Mouse (Mus musculus) thymus, postnatal 4 days (tissue): ENCODE results near the gene Insl6.
A peak's percentile ranks its signal among the peaks of the same experiment; 100 is the strongest.

Source experiments
- DNase-seq: peaks from one replicate; pipeline ENCODE4 v3.0.0; 2021

The Insl6 gene

GRCm38 (mm10) chr19:29354895-29355877 is 30.0 kb upstream of the Insl6 start:
- DNase-seq = peak; percentile 98

GRCm38 (mm10) chr19:29350991-29351390 is 25.8 kb upstream of the Insl6 start:
- DNase-seq = no peak

- DNase-seq = no peak
Measured at GRCm38 (mm10) chr19:29345636-29346035, 20.5 kb upstream of the Insl6 start.

GRCm38 (mm10) chr19:29344868-29345267 is 19.7 kb upstream of the Insl6 start:
- no peak for DNase-seq

DNA sequence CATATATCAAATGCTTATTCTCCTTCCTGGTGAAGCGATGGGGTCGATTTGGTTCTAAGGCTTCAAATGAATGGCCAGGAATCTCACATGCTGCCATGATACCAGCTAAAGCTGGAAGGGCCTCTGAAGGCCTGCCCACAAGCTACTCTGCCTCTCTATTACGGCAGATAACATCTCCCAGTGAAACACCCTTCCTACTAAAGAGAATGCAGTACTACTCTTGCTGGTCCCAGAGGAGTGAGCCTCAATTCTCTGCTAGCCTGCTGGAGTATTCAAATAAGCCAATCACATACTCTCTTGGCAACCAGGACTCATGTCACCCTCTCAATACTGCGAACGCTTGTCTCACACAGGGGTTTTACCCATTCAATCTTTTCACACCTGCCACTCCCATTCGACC is 17.1 kb upstream of the Insl6 start:
- no peak for DNase-seq

- DNase-seq = no peak
Measured at GRCm38 (mm10) chr19:29341029-29341428, 15.9 kb upstream of the Insl6 start.

DNA sequence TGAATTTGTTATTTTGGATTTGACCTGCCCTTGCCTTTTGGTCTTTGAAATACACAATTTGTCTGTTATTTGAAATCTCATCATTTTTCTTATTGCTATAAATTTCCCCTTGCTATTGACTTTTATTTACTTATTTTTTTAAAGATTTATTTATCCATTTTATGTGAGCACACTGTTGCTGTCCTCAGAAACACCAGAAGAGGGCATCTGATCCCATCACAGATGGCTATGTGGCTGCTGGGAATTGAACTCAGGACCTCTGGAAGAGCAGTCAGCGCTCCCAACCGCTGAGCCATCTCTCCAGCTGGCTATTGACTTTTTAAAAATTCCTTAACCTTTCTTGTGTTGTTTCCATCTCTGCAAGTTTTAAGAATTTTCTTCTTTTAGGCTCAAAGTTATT is 11.5 kb upstream of the Insl6 start:
- no peak for DNase-seq

GRCm38 (mm10) chr19:29334068-29334745 is 9.1 kb upstream of the Insl6 start, which contains the start of gene Rln1:
Gene Rln1, minus strand, starts transcription at chr19:29334670.
- no peak for DNase-seq

DNA sequence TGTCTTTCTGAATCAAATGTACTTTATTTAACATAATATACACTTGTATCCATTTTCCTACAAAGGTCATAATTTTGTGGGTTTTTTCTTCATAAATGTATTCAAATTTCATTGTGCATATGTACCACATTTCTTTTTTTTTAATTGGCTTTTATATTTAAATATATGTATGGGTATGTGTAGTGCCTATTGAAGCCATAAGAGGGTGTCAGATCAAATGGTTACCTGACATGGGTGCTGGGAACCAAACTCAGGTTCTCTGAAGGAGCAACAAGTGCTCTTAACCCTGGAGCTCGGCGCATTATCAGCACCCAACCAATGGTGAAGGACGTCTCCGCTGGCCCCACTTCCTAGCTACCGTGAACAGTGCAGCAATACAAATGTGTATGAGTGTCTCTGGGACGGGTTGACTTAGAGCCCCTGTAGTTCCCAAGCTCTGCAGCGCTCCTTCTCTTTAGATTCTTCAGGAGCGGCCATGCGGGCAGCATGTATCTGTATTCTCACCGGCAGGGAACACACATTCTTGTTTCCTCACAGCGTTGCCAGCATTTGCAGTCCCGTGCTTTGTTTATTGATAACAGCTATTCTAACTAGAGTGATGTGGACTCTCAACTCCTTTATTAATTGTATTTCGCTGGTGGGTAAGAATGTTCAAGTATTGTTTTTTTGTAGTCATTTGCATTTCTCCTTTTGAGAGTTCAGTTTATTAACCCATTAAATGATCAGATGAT is 1.8 kb upstream of the Insl6 start:
- DNase-seq = no peak

GRCm38 (mm10) chr19:29326396-29326795 is 1.2 kb upstream of the Insl6 start:
- no peak for DNase-seq

- no peak for DNase-seq
Measured at GRCm38 (mm10) chr19:29325852-29326180, 660 bp upstream of the Insl6 start.

DNA sequence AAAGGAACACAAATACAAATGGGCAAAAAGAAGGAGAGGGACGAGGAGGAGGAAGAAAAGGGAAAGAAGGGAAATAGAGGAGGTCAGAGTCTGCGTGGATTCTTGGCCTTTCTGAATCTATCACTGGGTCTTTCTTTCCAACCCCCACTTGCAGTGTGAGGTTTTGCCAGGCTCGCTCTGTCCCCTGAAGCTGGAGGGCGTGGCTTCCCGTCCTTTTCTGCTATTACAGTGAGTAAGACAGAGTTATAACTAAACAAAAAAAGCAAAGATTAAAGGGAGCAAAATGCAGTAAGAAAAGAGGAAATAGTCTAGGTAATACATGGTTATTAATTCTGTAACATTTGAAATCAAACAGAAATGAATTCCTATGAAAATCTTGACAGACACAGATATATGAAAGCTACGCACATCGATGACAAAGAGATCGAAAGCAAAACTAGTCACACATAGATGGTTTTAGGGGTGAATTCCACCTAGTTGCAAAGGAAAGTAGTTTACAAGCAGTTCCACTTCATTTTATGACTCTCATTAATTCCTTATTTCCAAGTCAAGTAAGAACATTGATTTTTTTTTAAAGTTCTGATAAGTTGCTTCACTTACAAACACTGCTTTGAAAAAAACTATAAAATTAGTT is 1.6 kb downstream of the Insl6 start:
- DNase-seq = no peak

GRCm38 (mm10) chr19:29312661-29313060 is 12.5 kb downstream of the Insl6 start:
- DNase-seq = no peak

DNA sequence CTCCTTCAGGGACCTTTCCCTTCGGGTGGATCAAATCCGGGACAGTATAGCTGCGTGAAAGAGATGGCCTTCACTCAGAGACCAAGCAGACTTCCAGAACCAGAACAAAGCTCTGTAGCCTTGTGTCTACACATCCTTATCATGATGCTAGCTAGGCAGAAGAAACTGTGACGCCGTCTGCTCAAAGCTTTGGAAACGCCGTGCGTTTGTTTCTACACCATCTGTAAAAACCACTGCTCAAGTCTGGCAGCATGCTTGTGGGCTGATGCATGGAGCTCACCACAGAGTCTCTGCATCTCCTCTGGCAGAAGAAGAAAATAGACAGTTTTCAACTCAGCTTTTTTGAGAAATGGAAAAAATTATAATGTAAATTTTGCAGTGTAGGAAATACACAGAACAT is 13.4 kb downstream of the Insl6 start:
- no peak for DNase-seq

DNA sequence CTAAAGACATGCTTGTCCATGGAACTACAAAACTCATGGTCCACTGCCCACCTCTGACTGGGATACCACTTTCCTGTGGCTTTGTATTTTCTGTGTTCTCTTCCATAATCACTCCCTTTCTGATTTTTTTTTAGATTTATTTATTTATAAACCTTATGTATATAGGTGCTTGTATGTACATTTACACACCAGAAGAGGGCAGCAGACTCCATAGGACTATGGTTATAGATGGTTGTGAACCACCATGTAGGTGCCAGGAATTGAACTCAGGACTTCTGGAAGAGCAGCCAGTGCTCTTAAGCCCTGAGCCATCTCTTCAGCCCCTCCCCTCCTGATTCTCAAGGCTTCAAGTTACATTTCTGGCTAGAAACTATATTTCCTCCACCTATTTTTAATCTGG is 16.3 kb downstream of the Insl6 start:
- DNase-seq = no peak

DNA sequence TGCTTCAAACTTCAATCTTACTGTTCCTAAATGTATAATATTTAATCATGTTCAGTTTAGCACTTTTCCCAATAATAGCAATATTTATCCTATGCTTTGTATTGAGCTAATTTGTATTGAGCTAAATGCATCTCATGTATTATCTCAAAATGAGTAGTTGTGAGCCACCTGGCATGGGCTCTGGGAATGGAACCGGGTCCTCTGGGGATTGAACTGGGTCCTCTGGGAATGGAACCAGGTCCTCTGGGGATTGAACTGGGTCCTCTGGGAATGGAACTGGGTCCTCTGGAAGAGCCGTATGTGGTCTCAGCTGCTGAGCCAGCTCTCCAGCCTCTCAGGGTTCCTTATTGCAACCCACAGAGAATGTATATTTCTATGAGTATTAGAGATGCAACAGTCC is 23.0 kb downstream of the Insl6 start:
- DNase-seq = no peak

DNA sequence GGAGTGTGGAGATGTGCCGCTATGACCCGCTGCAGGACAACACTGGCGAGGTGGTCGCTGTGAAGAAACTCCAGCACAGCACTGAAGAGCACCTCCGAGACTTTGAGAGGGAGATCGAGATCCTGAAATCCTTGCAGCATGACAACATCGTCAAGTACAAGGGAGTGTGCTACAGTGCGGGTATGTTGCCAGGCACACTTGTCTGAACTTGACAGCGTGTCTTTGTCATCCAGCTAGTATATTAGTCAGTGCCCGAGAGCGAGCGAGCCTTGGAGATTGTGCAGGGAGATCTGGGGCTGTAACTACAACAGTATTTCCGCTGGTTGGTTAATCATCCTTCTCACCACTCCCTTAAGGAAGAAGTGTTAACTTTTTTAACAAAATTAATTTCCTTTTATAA is 24.2 kb downstream of the Insl6 start:
- no peak for DNase-seq

DNA sequence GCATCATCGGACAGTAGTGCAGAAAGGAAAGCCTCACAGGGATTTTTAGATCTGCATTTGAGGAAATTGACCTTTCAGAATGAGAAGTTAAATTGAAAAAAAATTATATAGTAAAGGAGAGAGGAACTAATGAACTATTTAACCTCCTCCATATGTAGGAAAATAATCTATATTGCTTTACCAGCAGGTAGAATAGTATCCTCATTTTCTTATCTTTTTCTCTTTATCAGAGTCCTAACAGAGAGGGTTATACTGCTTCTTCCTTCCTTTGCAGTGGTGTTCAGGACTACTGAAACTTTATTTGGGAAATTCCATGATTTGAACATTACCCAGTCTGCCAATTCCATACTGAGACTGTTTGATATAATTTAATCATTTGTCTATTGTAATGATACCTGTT is 27.8 kb downstream of the Insl6 start:
- no peak for DNase-seq

DNA sequence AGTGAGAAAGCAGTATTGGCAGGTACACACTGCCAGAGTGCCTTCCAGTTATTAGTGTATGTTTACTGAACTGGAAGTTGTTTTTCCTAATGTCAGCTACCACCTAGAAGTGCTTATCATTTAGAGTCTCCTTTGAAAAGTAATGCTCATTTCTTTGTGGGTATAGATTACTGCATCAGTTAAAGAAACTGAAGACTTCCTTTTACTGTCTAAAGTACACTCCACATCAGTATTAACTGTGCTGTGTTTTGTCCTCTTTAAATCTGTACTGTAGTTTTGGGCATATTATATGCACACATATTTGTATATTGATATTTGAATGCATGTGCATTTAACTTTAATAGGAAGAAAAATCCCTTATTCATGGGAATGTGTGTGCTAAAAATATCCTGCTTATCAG is 29.0 kb downstream of the Insl6 start:
- no peak for DNase-seq

DNA sequence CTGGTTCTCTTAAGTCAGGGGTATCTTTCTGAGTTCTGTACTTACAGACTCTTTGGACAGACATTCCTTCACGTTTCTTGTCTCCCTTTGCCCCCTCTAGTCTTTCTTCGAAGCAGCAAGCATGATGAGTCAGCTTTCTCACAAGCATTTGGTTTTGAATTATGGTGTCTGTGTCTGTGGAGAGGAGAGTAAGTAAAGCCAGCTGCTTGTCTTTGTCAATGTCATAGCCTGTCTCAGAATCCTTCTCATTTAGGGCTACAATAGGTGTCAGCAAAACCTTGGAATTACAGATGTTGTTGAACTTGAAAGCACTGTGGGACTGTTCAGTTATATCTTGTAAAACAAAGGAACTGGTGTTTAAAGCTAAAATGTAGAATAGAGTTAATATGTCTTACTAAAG is 30.4 kb downstream of the Insl6 start:
- no peak for DNase-seq

DNA sequence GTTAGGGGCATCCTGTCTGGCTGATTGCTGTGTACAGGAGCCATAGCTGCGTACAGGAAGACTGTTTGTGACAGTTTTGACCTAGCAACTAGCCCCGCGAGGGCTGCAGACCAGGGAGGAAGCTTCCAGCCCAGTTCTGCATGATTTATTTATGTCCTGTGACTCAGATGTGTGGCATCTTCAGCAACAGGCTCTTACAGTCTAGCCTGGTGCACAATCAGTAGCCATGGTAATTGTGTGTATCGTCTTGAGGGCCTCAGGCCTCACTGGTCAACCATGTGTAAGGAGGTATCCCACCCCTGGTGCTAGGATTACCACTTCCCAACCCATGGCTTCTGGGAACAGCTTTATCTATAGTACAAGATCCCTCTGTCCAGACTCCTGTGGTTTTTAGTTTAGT is 32.6 kb downstream of the Insl6 start:
- DNase-seq = no peak

DNA sequence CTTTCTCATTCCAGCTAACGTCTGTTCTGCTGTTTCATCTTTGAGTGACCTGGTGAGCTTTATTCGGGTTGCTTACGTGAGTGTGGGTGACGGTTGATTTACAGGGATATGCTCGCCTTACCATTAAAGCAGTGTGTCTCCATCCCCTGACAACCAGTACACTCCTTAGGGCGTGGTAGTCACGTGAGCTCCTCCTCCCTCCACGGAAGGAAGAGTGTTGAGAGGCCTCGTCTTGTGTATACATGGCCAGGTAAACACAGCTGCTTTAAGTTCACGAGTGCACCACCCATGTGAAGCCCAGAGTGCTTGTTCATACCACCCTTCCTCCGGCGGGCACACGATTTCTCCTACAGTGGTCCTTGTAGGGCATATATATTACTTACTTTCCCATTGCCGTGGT is 33.6 kb downstream of the Insl6 start:
- DNase-seq = no peak

DNA sequence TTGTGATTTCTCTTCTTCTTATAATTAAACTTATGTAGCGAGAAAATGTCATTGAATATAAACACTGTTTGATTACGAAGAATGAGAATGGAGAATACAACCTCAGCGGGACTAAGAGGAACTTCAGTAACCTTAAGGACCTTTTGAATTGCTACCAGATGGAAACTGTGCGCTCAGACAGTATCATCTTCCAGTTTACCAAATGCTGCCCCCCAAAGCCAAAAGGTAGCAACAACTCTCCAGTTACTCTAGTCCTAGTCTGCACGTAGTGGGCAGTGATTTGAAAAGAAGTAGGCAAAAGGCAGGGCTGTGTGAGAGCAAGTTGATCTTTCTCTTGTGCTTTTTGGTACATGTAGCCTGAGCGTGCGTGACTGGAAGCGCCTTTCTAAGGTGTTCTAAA is 37.3 kb downstream of the Insl6 start:
- no peak for DNase-seq
